In genomic region chrX:103981806-103982205, GRCm38 (mm10) we compare ENCODE assay signal across 8 mouse cellular contexts. TPM values are rescaled to one million over a fixed set of nuclear protein-coding genes. Genes with fewer than 3 reads are reported as not detected.
DNase-seq lines count a peak whose midpoint lies in the region; ATAC-seq and TF ChIP-seq lines count a peak whose summit lies in the region.

No protein-coding gene starts in this region.

- DNase-seq in cerebellum, adult 9-11 months = peak; percentile 6
- DNase-seq in cerebellum, adult 11 months = no peak
- no peak for DNase-seq in spleen, adult 2 months (ENCODE audit: low read depth in 1 of 2, low spot score in 2 of 2)
- no peak for DNase-seq in spleen, postnatal 4 days (ENCODE audit: low spot score in 2 of 2)
- DNase-seq in kidney, postnatal 10 days = no peak
- no peak for DNase-seq in cerebellum, postnatal 25 days

- H3K9me3 ChIP-seq in limb, embryonic 13.5 days = no peaks in the 10 kb centered on the region
- no peaks in the 10 kb centered on the region for H3K9me3 ChIP-seq in stomach, embryonic 16.5 days (replicated peaks; ENCODE audit: control insufficient read depth, low read length)

- peak overlapping the region; percentile 54 for H3K4me2 ChIP-seq in limb, embryonic 13.5 days (replicated peaks)
- peak overlapping the region; percentile 50 for H3K4me2 ChIP-seq in stomach, embryonic 16.5 days (ENCODE audit: low read depth, low read length)

- H3K4me3 ChIP-seq in spleen, adult 2 months (ENCODE audit: extremely low read depth, insufficient read depth, insufficient read length) = peak overlapping the region; percentile 58; the same call in 1 of the 2 replicates
- peak overlapping the region; percentile 72 for H3K4me3 ChIP-seq in limb, embryonic 13.5 days
- H3K4me3 ChIP-seq in stomach, embryonic 16.5 days (replicated peaks; ENCODE audit: low read length) = peak overlapping the region; percentile 33; the same call in 1 of the 2 replicates

- no peak for TF ChIP-seq POLR2A in spleen, adult 2 months (IDR thresholded peaks at IDR 0.05; ENCODE audit: low read depth, low read length)

- no peak overlapping the region for H3K27ac ChIP-seq in spleen, adult 2 months (ENCODE audit: insufficient read depth, low read length)
- H3K27ac ChIP-seq in limb, embryonic 13.5 days = peak overlapping the region; percentile 83; the same call in 1 of the 2 replicates
- H3K27ac ChIP-seq in stomach, embryonic 16.5 days (ENCODE audit: low read length) = peak overlapping the region; percentile 82

- H3K4me1 ChIP-seq in spleen, adult 2 months (ENCODE audit: control insufficient read depth, insufficient read depth, insufficient read length) = no peaks in the 10 kb centered on the region
- H3K4me1 ChIP-seq in limb, embryonic 13.5 days = no peaks in the 10 kb centered on the region
- no peaks in the 10 kb centered on the region for H3K4me1 ChIP-seq in stomach, embryonic 16.5 days (ENCODE audit: control insufficient read depth, insufficient read depth, low read length)

- no peak for TF ChIP-seq CTCF in spleen, adult 2 months (IDR thresholded peaks at IDR 0.05; ENCODE audit: extremely low read depth, insufficient read depth, insufficient read length, insufficient replicate concordance)

- no peak overlapping the region for H3K9ac ChIP-seq in limb, embryonic 13.5 days
- H3K9ac ChIP-seq in stomach, embryonic 16.5 days (ENCODE audit: low read length) = no peak overlapping the region

- ATAC-seq in limb, embryonic 13.5 days (ENCODE audit: low FRiP score, low read depth) = no peak
- no peak for ATAC-seq in stomach, embryonic 16.5 days (ENCODE audit: insufficient read depth, low FRiP score)

- WGBS in spleen, adult 2 months = 76% methylated on average over 10 of the region's 10 CpGs
- 82% methylated on average over 10 of the region's 10 CpGs for WGBS in limb, embryonic 13.5 days
- WGBS in stomach, embryonic 16.5 days = 76% methylated on average over 10 of the region's 10 CpGs

- H3K36me3 ChIP-seq in spleen, adult 2 months (ENCODE audit: control insufficient read depth, insufficient read depth, low read length) = no peaks in the 10 kb centered on the region
- peaks cover 10% of the 10 kb centered on the region for H3K36me3 ChIP-seq in limb, embryonic 13.5 days
- H3K36me3 ChIP-seq in stomach, embryonic 16.5 days (ENCODE audit: control insufficient read depth, insufficient read depth, low read length) = no peaks in the 10 kb centered on the region

- no peaks in the 10 kb centered on the region for H3K27me3 ChIP-seq in spleen, adult 2 months (ENCODE audit: control insufficient read depth, insufficient read depth, low read length)
- H3K27me3 ChIP-seq in limb, embryonic 13.5 days = peaks cover 28% of the 10 kb centered on the region
- H3K27me3 ChIP-seq in stomach, embryonic 16.5 days (ENCODE audit: control insufficient read depth, insufficient read depth, low read length) = peaks cover 6% of the 10 kb centered on the region; the same call in 1 of the 2 replicates

RNA-seq across cellular contexts. Expression of gene Rlim, which starts 0.7 kb away (rescaled TPM):
- polyA plus RNA-seq in spleen, adult 2 months (2012; rRNA removed) = 2.6 and 3.0 TPM in 2 replicates
- 35.8 and 39.6 TPM in 2 replicates for polyA plus RNA-seq in limb, embryonic 13.5 days (2015; fragmentation: Nextera tagmentation; extraction: Ambion mirVana)
- 38.0 and 38.7 TPM in 2 replicates for polyA plus RNA-seq in stomach, embryonic 16.5 days (2015; fragmentation: Nextera tagmentation; extraction: Ambion mirVana)
